Mouse (Mus musculus) lung, postnatal 0 days (tissue): Measurements from ENCODE around the gene Kyat1. TPM values are rescaled to one million over a fixed set of nuclear protein-coding genes. Genes with fewer than 3 reads are reported as not detected.

Experiments
- ATAC-seq: fragments of 200-750 bp; cut with Nextera tagmentation; 2 replicates; pipeline ENCODE4 v1.8.0; 2017; ENCODE audit warnings: moderate library complexity
- DNase-seq: peaks from one replicate; pipeline ENCODE4 v3.0.0-alpha.2; 2016; ENCODE audit warnings: low spot score
- H3K27ac ChIP-seq: fragments of 300-500 bp; sonication (generic); 2 replicates; pipeline ENCODE4 v1.5.1; 2014; ENCODE audit warnings: antibody characterized with exemption, mild to moderate bottlenecking, low read length, mixed read lengths
- H3K27me3 ChIP-seq: fragments of 300-500 bp; sonication (generic); replicated peaks from 2 replicates; pipeline ENCODE4 v1.6.1; 2014; ENCODE audit warnings: low read length, mixed read lengths; ENCODE audit not compliant: insufficient read depth
- H3K36me3 ChIP-seq: fragments of 300-500 bp; sonication (generic); 2 replicates; pipeline ENCODE4 v1.6.1; 2014; ENCODE audit warnings: low read length, mixed read lengths; ENCODE audit not compliant: insufficient read depth
- H3K4me1 ChIP-seq: fragments of 300-500 bp; sonication (generic); 2 replicates; pipeline ENCODE4 v1.6.1; 2014; ENCODE audit warnings: antibody characterized with exemption, low read depth, low read length, mixed read lengths; ENCODE audit not compliant: insufficient read depth
- H3K4me2 ChIP-seq: fragments of 300-500 bp; sonication (generic); replicated peaks from 2 replicates; pipeline ENCODE4 v1.6.1; 2014; ENCODE audit warnings: low read depth, mild to moderate bottlenecking, low read length, moderate library complexity, mixed read lengths
- H3K4me3 ChIP-seq: fragments of 300-500 bp; sonication (generic); 2 replicates; pipeline ENCODE4 v1.5.1; 2014; ENCODE audit warnings: low read depth, low read length
- H3K9ac ChIP-seq: fragments of 300-500 bp; sonication (generic); replicated peaks from 2 replicates; pipeline ENCODE4 v1.6.1; 2014; ENCODE audit warnings: low read depth, mild to moderate bottlenecking
- H3K9me3 ChIP-seq: fragments of 300-500 bp; sonication (generic); 2 replicates; pipeline ENCODE4 v1.6.1; 2016; ENCODE audit warnings: low read length, mixed read lengths
- CTCF ChIP-seq: IDR thresholded peaks from 2 replicates; pipeline ENCODE4 v1.5.1; 2016; ENCODE audit warnings: antibody characterized with exemption, mild to moderate bottlenecking
- EP300 ChIP-seq: IDR thresholded peaks from 2 replicates; pipeline ENCODE4 v1.6.1; 2016; ENCODE audit warnings: antibody characterized with exemption, mild to moderate bottlenecking, control low read depth
- WGBS: fragments of 180-500 bp; shearing (Covaris S2); extraction: QIAGEN DNeasy Blood & Tissue Kit; methylation state at CpG from one replicate; pipeline ENCODE4 v1.1.7; 2014; 5-methylcytosine and 5-hydroxymethylcytosine counted together
- polyA plus RNA-seq: library from polyadenylated mRNA; unstranded; fragments of >200 nt; fragmentation: Nextera tagmentation; extraction: Ambion mirVana; gene quantifications from 2 replicates; pipeline ENCODE4 v1.2.1, GENCODE M21; 2015

Gene Kyat1
- 12.7 and 17.1 TPM in 2 replicates for polyA plus RNA-seq

- TF ChIP-seq EP300, result peak; percentile 65; the same call in 1 of the 2 replicates
- TF ChIP-seq CTCF, result no peak
- DNase-seq (peak; percentile 98), ATAC-seq (peak; percentile 97)
- no peaks in the 10 kb centered on the region for H3K27me3 ChIP-seq
- no peaks in the 10 kb centered on the region for H3K36me3 ChIP-seq
- peak within 1 kb of the TSS; percentile 85 for H3K27ac ChIP-seq
- H3K4me1 ChIP-seq, result peaks cover 7% of the 10 kb centered on the region; the same call in 1 of the 2 replicates
- 2% methylated on average over 44 of the region's 44 CpGs for WGBS
- H3K4me2 ChIP-seq, result peak within 1 kb of the TSS; percentile 85
- H3K4me3 ChIP-seq, result peak within 1 kb of the TSS; percentile 68
- no peaks in the 10 kb centered on the region for H3K9me3 ChIP-seq
- H3K9ac ChIP-seq, result peak within 1 kb of the TSS; percentile 72
Measured at GRCm38 (mm10) chr2:30205629-30206357, at the start of gene Kyat1. Kyat1 (minus strand) TSS chr2:30205847.

DNA sequence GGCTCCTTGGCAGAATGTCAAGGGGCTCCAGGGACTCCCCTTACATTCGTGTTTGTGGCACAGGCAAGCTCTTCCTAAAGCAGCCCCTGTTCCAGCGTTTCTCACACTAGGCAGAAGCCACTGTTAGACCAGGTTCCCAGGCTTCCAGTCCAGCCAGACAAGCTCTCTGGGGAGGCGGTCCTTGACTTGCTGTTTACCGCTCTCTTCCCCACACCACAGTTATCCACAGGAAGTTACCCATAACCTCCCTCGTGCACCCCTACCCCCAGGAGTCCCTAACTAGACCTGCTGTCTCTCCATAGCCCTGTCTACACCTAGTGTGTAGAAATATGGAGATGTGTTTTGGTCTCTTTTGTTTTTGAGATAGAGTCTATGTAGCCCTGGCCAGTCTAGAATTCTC is 48.2 kb upstream of the Kyat1 start:
- peaks cover 31% of the 10 kb centered on the region; the same call in 1 of the 2 replicates for H3K36me3 ChIP-seq
- H3K4me1 ChIP-seq, result peaks cover 12% of the 10 kb centered on the region; the same call in 1 of the 2 replicates
- no peak overlapping the region for H3K9ac ChIP-seq
- no peaks in the 10 kb centered on the region for H3K27me3 ChIP-seq
- whole genome bisulfite sequencing, result 67% methylated on average over 5 of the region's 5 CpGs
- H3K4me3 ChIP-seq, result no peak overlapping the region
- TF ChIP-seq EP300, result no peak
- TF ChIP-seq CTCF, result no peak
- H3K27ac ChIP-seq, result no peak overlapping the region
- H3K4me2 ChIP-seq, result no peak overlapping the region
- DNase-seq (no peak), ATAC-seq (no peak)
- no peaks in the 10 kb centered on the region for H3K9me3 ChIP-seq

GRCm38 (mm10) chr2:30252521-30252920 is 46.9 kb upstream of the Kyat1 start:
- no peaks in the 10 kb centered on the region for H3K9me3 ChIP-seq
- no peak overlapping the region for H3K9ac ChIP-seq
- H3K4me3 ChIP-seq, result no peak overlapping the region
- DNase-seq (no peak), ATAC-seq (no peak)
- WGBS, result 79% methylated on average over 3 of the region's 3 CpGs
- H3K27ac ChIP-seq, result no peak overlapping the region
- H3K27me3 ChIP-seq, result no peaks in the 10 kb centered on the region
- peaks cover 7% of the 10 kb centered on the region; the same call in 1 of the 2 replicates for H3K4me1 ChIP-seq
- H3K36me3 ChIP-seq, result peaks cover 29% of the 10 kb centered on the region; the same call in 1 of the 2 replicates
- H3K4me2 ChIP-seq, result no peak overlapping the region
- TF ChIP-seq CTCF, result no peak
- TF ChIP-seq EP300, result no peak

- peaks cover 7% of the 10 kb centered on the region; the same call in 1 of the 2 replicates for H3K4me1 ChIP-seq
- no peaks in the 10 kb centered on the region for H3K27me3 ChIP-seq
- no peak overlapping the region for H3K4me2 ChIP-seq
- H3K9ac ChIP-seq, result no peak overlapping the region
- DNase-seq (peak; percentile 70), ATAC-seq (peak; percentile 80)
- H3K9me3 ChIP-seq, result no peaks in the 10 kb centered on the region
- TF ChIP-seq EP300 (no peak), CTCF (no peak)
- 0 out of 2 replicates have a peak overlapping the region, but pooled peaks have one; percentile 38 for H3K27ac ChIP-seq
- peaks cover 21% of the 10 kb centered on the region; the same call in 1 of the 2 replicates for H3K36me3 ChIP-seq
- WGBS, result 70% methylated on average over 5 of the region's 5 CpGs
- no peak overlapping the region for H3K4me3 ChIP-seq
Measured at GRCm38 (mm10) chr2:30251417-30252104, 45.9 kb upstream of the Kyat1 start.

- H3K27me3 ChIP-seq, result no peaks in the 10 kb centered on the region
- no peak overlapping the region for H3K27ac ChIP-seq
- H3K9me3 ChIP-seq, result no peaks in the 10 kb centered on the region
- H3K4me1 ChIP-seq, result peaks cover 7% of the 10 kb centered on the region; the same call in 1 of the 2 replicates
- H3K36me3 ChIP-seq, result peaks cover 14% of the 10 kb centered on the region; the same call in 1 of the 2 replicates
- H3K9ac ChIP-seq, result no peak overlapping the region
- no peak for ATAC-seq
- no peak overlapping the region for H3K4me3 ChIP-seq
- DNase-seq, result no peak
- no peak overlapping the region for H3K4me2 ChIP-seq
- TF ChIP-seq CTCF, result no peak
- TF ChIP-seq EP300, result no peak
- 79% methylated on average over 10 of the region's 10 CpGs for WGBS
Measured at GRCm38 (mm10) chr2:30250166-30251128, 44.8 kb upstream of the Kyat1 start.
